Mouse (Mus musculus) urinary bladder, postnatal 25 days (tissue): ENCODE results near the gene Pcyox1.
"Not testable (repeated sequence)": the region's sequence is repeated elsewhere in the genome, so short reads cannot be mapped to it uniquely, and the experiment has no call there.

Experiments
- DNase-seq: peaks from one replicate; pipeline ENCODE4 v3.0.0; 2022; ENCODE audit warnings: low spot score

Gene Pcyox1

GRCm38 (mm10) chr6:86366125-86366852, 30.7 kb downstream of the Pcyox1 start:
- peak; percentile 21 for DNase-seq

DNA sequence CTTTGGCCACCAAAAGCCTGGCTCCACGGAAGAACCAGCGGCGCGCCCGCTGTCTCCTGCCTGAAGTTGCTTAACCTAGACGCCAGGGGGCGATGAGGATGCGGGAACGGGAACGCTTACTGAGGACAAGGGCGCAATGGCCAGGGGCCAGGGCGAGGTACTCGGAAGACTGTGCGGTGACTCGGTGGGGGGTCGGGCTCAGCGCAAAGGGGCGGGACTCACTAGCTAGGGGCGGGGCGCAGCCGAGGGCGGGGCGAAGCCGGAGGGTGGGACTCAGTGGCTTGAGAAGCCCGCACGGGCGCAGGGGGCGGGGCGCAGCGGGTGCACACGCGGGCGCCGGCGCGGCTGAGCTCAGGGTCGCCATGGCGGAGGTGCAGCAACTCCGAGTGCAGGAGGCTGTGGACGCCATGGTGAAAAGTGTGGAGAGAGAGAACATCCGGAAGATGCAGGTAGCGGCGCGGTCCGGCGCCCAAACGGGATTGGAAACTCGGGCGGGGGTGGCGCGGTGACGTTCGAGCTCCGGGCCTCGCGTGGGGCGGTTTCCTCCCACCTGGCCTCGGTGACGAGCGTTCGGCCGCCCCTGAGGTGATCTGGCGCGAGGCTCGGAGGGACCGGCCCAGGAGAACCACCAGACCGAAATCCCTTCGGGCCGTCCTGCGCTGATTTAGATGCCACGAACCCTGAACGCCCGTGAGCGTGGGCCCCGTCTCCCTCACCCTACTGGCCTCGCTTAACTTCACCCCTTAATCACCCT, 31.4 kb downstream of the Pcyox1 start, which contains the start of gene Fam136a:
Gene Fam136a (plus strand): TSS at position 276 of the 754 bp plus-strand sequence.
- DNase-seq, result peak; percentile 95

GRCm38 (mm10) chr6:86364442-86365141, 32.4 kb downstream of the Pcyox1 start:
- peak; percentile 79 for DNase-seq

GRCm38 (mm10) chr6:86361373-86361772, 35.6 kb downstream of the Pcyox1 start:
- DNase-seq, result no peak

GRCm38 (mm10) chr6:86360691-86361090, 36.3 kb downstream of the Pcyox1 start:
- DNase-seq, result no peak

GRCm38 (mm10) chr6:86356956-86357355, 40.0 kb downstream of the Pcyox1 start:
- no peak for DNase-seq

DNA sequence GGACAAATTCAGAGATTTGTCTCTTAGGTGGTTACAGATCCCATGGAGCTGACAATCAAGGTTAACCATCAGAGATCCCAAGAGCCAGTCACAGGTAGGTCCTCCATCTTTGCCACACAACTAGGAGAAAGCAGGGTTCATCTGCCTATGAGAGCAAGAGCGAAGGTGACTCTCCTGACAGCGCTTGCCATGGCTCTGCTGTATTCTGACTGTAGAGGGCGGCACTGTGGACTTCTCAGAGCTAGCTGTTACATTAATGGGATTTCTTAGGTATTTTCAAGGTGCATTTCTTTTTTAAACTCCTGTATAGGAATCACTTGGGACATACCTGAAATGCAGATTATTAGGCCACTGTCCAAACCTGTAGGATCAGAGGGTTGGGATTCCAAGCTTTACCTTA, 42.0 kb downstream of the Pcyox1 start:
- DNase-seq, result no peak

DNA sequence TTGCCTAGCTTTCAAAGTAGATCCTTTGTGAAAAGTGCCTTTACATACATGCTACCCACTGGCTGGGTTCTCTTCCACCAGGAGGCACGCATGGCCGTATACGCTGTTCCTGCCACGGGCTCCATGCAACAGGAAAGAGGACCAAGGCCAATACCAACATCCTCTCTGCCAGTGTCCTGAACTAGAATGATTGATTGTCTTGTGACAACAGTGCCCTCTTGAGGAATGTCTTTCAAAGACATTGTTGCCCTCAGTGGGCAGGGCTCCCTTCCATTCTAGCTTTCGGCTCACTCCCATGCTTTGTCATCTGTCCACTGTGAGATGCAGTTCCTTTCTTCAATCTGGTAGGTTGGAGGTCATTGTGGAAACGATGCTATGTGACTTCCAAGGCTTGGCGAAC, 47.7 kb downstream of the Pcyox1 start:
- no peak for DNase-seq

DNA sequence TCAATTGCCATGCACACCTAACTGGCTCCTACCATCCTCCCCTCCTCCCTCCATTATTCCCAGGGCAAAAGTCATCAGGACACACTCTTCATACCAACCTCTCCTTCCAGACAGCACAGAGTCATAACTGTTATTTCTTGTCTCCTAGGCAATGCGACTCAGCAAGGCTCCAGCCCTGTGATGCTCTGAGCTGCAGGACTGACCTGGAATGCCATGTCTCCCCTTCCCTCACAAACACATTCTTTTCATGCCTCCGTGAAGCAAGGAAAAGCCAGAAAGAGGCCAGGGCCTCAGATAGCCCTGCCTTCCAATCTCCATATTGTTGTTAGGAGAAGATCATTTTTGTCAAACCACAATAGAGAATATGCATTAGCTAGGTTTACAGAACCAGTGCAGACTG, 50.9 kb downstream of the Pcyox1 start:
- DNase-seq, result no peak

DNA sequence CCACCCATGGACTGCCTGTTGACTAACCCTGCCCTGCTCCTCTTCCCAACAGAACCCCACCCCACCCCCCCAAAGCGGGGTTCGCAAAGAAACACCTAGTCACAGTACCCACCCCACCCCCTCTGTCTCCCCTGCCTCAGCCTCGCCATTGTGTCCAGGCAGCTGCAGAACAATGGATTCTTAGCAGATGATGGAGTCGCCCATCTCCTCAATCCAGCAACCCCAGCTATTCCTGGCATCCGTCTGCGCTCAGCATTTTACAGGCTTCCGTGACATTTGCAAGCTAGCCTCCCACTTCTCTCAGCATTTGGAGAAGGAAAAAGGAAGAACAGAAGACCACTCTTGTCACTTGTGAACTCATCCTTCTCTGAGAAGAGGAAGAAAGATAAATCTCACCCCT, 53.3 kb downstream of the Pcyox1 start:
- DNase-seq, result no peak

DNA sequence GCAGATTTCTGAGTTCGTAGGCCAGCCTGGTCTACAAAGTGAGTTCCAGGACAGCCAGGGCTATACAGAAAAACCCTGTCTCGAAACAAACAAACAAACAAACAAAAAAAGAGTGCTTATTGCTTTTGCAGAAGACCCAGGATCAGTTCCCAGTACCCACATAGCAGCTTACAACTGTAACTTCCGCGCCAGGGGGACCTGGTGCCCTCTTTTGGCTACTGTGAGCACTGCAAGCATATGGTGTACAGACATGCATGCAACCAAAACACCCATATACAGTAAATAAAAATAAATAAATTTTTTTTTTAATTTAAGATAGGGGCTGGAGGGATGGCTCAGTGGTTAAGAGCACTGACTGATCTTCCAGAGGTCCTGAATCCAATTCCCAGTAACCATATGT, 60.6 kb downstream of the Pcyox1 start:
- not testable (repeated sequence) for DNase-seq
